Mouse (Mus musculus) adrenal gland, postnatal 4 days (tissue): ENCODE results near the gene Fmo3. TPM values are rescaled to one million over a fixed set of nuclear protein-coding genes. Genes with fewer than 3 reads are reported as not detected.

Experiments used
- DNase-seq, 2 experiments: peaks; one replicate each; pipeline ENCODE4 v3.0.0; 2021 to 2022; ENCODE audit warnings: low spot score in 2 of 2, mixed read lengths in 2 of 2
- total RNA-seq, 2 experiments: library from RNA; stranded (reverse); gene quantifications; 2 replicates each; pipeline ENCODE4 v1.2.3; 2021

The Fmo3 gene
- total RNA-seq, 2 experiments from 2014 or later, result 1.2 TPM; not detected in 1

DNA sequence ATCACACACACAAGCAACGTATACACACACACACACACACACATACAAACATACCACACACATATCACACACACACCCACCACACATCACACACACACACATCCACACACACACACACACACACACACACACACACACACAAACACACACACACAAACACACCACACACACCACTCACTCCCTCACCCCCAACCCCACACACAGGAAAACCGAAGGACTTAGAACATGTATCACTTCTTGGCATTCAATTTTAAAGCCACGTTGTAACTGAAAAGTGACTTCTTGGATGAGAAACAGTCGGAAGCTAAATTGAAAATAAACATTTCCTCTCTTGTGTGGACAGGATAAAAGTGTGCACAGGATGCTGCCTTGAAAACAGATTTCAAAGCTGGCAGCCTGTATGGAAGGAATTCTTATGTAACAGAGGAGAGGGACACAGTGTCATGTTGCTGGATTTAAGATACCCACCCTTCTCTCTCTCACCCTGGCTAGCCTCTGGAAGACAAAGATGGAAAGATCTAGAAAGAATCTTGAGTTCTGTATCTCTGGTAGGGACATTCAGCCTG is 52.9 kb downstream of the Fmo3 start:
- no peak for DNase-seq

DNA sequence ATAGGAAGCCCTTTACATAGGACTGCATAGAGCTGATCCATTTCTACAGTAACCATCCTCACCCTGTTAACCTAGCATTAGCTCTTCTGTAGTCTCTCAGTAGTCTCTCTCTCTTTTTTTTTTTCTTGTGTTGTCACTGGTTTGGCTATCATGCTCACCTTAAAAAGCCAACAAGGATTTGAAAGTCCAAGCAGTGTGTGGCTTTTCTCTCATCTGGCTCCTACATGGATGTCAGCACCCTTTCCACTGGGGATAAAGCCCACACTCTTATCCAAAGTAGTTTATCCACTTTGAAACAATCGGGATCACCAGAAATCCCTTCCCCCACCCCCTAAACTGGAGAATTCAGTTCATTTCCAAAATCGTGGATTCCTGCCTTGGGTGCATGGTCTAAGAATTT is 53.7 kb downstream of the Fmo3 start:
- DNase-seq, result no peak

DNA sequence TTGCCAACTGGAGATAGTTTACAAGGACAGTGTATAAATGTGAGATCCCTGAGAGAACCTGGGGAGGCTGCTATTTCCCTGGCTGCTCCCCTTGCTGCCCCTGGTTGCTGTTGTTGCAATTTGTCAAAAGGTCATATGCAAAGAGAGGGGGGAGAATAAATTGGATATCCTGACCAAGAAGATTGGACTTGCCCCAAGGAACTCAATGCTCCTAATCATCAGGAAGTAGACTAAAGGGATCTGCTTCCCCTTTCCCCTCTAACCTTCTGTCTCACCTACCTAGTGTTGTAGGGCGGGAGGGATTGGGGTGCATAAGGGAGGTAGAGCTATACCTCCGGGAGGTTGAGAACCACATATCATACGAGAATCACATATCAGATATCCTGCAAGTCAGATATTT is 55.2 kb downstream of the Fmo3 start:
- DNase-seq, result no peak

DNA sequence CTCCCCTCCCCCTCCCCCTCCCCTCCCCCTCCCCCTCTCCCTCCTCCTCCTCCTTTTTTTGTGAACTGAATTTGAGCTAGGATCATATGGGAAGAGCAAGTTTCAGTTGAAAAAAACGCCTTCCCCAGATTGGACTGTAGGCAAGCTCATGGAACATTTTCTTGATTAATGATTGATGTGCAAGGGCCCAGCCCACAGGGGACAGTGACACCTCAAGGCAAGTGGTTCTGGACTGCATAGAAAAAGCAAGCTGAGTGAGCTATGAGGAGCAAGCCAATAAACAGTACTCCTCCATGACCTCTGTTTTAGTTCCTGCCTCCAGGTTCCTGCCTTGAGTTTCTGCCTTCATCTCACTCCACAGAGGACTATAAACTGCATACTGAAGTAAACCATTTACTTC is 59.2 kb downstream of the Fmo3 start:
- no peak for DNase-seq

DNA sequence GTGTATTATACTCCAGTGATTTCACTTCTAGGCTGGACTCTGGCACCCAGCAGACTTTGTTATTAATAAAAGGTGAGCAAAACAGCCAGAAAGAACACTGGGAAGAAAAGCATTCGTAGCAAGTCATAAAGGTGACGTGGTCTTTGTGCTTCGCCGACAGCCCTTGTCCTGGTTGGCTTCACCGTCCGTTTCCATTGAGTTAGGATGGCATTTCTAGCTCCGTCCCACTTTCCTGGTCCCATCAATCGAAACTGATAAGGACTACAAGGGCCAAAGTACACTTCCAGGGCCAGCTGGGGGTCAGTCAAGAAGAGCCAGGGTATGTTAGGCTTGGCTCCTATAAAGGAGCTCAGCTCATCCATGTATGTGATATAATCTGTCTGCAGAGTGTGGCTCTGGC is 67.7 kb downstream of the Fmo3 start:
- DNase-seq, result no peak

DNA sequence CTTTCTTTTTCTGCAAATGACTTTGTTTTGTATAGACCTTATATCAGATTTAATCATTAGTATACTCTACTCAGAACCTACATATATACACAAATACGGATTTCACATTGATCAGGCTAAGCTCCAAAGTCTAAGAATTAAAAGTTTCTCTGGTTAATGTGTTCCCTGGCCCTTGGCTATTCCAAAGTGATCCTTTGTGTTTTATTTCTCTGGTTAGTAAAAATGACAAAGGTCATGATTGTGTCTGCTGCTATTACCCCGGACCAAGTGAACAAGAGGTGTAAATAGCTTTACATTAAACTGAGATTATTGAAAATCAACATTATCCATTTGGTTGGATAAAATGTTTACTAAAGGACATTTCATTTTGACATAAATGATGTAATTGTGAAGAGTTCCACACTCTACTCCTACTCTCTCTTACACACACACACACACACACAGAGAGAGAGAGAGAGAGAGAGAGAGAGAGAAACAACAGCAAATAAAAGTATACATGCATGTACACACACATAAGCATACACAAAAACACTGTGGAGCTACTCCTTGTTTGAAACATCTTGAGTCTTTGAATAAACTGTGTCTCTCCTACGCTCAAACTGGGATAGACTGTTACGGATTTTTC is 69.3 kb downstream of the Fmo3 start:
- no peak for DNase-seq

DNA sequence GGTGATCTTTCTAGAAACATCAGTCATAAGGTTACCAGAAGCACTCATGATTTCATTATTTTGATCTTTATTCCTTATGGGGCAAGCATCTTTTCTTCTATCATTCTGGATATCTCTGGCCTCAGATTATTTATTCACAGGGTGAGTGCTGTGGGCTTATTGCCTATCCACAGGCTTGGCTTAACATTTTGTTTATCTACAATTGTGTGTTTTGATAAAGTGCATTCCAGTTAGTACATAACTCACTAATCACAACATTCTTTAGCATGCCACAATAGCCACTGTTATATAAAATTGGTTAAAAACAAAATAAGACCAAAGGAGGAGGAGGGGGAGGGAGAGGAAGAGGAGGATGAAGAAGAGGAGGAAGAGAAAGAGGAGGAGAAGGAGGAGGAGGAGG is 72.2 kb downstream of the Fmo3 start:
- no peak for DNase-seq

Other genes starting within 250 kb of the Fmo3 start
- 100 to 1,000 TPM; 197 to 223 TPM for gene Prrc2c, start 244.0 kb downstream of the Fmo3 start, total RNA-seq
- 1 to 10 TPM; 1.5 to 2.0 TPM for gene Fmo4, start 170.6 kb downstream of the Fmo3 start, total RNA-seq
- 100 to 1,000 TPM; 106 to 126 TPM for gene Fmo1, start 117.9 kb downstream of the Fmo3 start, total RNA-seq
- gene Fmo2, start 85.8 kb downstream of the Fmo3 start, total RNA-seq, result 10 to 100 TPM; 26.0 to 37.4 TPM
- not detected for gene Fmo6, start 47.0 kb downstream of the Fmo3 start, total RNA-seq
- not detected for gene Mroh9, start 101.1 kb upstream of the Fmo3 start, total RNA-seq